Mouse (Mus musculus) Patski (cell line): ENCODE data around the gene Bpnt1. TPM values are rescaled to one million over a fixed set of nuclear protein-coding genes. Genes with fewer than 3 reads are reported as not detected.

Experiments used
- ATAC-seq: fragments of 100-300 bp; one replicate; pipeline ENCODE4 v1.8.0; 2021
- CTCF ChIA-PET: fragments of 350-600 bp; sonication (Branson Sonifier 250); formaldehyde crosslinking; loops from one replicate; lab custom pipeline; 2022; ENCODE audit warnings: inconsistent platforms; lab: Charles Lee
- POLR2A ChIA-PET: fragments of 350-600 bp; sonication (Branson Sonifier 250); formaldehyde crosslinking; loops from one replicate; lab custom pipeline; 2022; ENCODE audit warnings: antibody characterized with exemption, inconsistent platforms; lab: Charles Lee
- DNase-seq: peaks from one replicate; pipeline ENCODE4 v3.0.0-alpha.2; 2011; ENCODE audit warnings: low read depth, low spot score
- H3K27me3 ChIP-seq: fragments of 371-371 bp; one replicate; pipeline ENCODE4 v1.5.1; 2021
- CTCF ChIP-seq: fragments of 100-300 bp; IDR thresholded peaks from one replicate; pipeline ENCODE4 v1.5.1; 2021
- in situ Hi-C: fragments of 300-500 bp; cut with MboI; formaldehyde crosslinking; loops from 3 replicates; pipeline ENCODE4 v1.11.1; 2018; ENCODE audit warnings: low pct_unique_long_range_greater_than_20kb, mixed read lengths
- polyA plus RNA-seq: library from polyadenylated mRNA; unstranded; gene quantifications from one replicate; pipeline ENCODE4 v1.2.3, GENCODE M21; 2021

Gene Bpnt1
- polyA plus RNA-seq, 1 experiment from 2014 or later = 72.8 TPM

DNA sequence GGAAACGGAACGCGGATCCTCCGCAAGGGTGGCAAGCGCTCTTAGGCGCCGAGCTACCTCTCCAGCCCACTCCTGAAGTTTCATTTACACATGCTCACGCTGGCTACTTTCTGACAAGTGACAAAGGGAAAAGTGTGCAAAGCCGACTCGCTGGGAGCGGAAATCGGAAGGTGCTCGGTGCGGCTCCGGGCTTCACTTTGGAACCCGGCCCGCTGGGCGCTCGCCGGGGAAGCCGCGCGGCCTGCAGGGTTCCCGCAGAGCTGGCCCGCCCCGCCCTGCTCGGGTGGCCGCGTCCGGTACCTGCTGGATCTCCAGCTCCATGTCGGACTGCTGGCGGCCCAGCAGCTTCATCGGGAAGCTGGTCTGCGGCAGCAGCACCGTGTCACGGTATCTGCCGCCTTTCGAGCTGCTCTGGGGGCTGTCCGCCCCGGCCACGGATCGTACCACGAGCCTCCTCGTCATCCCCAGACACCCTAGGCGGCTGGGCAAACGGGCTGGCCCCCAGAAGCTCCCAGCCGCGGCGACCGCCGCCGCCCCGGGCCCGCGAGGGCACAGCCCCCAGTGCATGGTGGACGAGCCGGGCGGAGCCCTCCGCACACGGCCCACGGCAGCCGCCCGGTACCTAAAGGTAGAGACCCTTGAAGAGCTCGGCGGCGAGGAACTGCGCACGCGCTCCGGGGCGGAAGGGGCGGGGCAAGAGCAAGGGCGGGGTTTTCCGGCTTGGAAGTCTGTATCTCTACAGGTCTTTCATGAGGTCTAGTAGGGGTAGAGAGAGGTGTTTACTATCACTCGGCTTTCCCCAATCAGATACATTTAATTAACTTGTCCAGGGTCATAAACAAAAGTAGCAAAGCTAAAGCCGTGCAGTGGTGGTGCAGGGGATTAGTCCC lies 3.0 kb upstream of the Bpnt1 start, which contains the start of gene Iars2:
TSS of gene Iars2 (minus strand) at position 676 of the 890 bp plus-strand sequence.
- in situ Hi-C loops = no loop called here
- ATAC-seq (peak; percentile 61), DNase-seq (no peak)
- ChIA-PET POLR2A (interaction anchor here (1.1 to 1.3 kb wide), 2 partner anchors 16 to 22 kb away, joined by 3 read pairs; no protein-coding TSS in a partner anchor), CTCF (interaction anchor here (0.9 to 1.4 kb wide), 2 partner anchors 13 to 14 kb away, joined by 3 read pairs; no protein-coding TSS in a partner anchor)
- H3K27me3 ChIP-seq = no peaks in the 10 kb centered on the region
- no peak for TF ChIP-seq CTCF

DNA sequence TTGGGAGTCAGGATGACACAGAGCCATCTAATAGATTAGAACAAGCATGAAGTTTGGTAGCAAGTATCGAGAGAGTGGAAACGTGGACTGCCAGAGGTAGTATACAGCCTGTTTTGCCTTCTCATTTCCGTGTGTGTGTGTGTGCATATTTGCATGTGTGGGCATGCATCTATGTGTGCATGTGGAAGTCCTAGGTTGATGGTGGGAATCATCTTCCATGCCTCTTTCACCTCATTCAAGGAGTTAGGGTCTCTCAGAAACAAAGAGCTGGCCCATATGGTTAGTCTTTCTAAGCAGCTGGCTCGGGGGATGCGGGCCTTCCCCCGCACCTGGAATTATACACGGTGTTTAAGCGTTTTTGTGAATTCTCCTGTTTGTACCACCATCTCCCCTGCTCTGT lies 2.1 kb upstream of the Bpnt1 start:
- POLR2A ChIA-PET = interaction anchor here (1.1 kb wide), 1 partner anchor 21 kb away, joined by 3 read pairs; no protein-coding TSS in a partner anchor
- TF ChIP-seq CTCF = no peak
- no peak for DNase-seq
- no peaks in the 10 kb centered on the region for H3K27me3 ChIP-seq
- ATAC-seq = no peak
- in situ Hi-C loops = no loop called here
- CTCF ChIA-PET = interaction anchor here (0.7 to 1.4 kb wide), 2 partner anchors 13 to 38 kb away, joined by 3 read pairs; no protein-coding TSS in a partner anchor

DNA sequence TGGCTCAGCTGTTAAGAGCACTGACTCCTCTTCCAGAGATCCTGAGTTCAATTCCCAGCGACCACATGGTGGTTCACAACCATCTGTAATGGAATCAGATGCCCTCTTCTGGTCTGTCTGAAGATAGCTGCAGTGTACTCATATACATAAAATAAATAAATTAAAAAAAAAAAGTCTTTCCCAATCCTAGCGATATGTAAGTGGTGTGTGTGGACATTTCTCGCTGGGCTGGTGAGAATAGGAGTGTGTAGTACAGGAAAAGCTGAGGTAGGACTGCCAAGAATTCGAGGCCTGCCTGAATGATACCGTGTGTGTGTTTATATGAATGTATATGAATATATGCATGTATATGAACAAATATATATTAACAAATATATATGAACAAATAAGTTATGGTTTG lies 585 bp upstream of the Bpnt1 start:
- ATAC-seq = no peak
- no peak for TF ChIP-seq CTCF
- in situ Hi-C loops = no loop called here
- CTCF ChIA-PET = interaction anchor here (1.5 kb wide), 1 partner anchor 15 kb away, joined by 6 read pairs; no protein-coding TSS in a partner anchor
- no peaks in the 10 kb centered on the region for H3K27me3 ChIP-seq
- no peak for DNase-seq
- POLR2A ChIA-PET = interaction anchor here (0.5 kb wide), 1 partner anchor 72 kb away, joined by 4 read pairs; no protein-coding TSS in a partner anchor

DNA sequence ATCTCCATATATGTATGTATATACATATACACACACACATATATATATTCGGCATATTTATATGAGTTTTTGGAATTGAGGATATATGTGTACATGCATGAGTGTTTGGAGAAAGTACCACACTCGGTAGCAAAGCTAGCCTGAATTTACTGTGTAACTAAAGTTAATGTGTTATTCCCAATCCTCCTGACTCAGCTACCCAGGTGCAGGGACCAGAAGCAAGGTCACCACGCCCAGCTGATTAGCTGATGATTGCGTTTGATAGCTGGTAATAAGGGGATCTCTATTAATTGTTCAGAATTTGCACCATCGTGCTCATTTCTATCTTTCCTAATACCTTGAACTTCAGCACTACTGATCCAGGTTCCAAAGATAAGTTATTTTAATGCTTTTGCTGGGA lies 1.7 kb downstream of the Bpnt1 start:
- ChIA-PET CTCF (interaction anchor here (1.1 kb wide), 1 partner anchor 19 kb away, joined by 3 read pairs; no protein-coding TSS in a partner anchor), POLR2A (no interaction called here)
- no peak for TF ChIP-seq CTCF
- ATAC-seq (no peak), DNase-seq (no peak)
- in situ Hi-C loops = no loop called here
- H3K27me3 ChIP-seq = no peaks in the 10 kb centered on the region

DNA sequence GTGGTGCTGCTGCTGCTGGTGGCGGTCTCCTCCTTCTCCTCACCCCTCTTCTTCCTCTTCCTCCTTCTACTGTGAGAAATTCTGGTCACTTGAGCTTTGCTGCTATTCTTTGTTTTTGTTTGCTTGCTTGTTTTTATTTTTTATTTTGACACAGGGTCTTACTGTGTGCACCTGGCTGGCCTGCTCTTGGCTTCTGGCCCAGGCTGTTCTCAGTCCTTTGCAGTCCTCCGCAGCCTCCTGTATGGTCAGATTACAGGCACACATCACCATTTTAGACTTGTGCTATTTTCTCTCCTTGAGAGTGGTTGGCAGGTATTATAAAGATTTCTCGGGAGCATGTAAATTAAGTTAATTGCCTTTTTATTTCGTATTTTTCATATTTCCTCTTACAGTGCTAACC lies 2.2 kb downstream of the Bpnt1 start:
- ChIA-PET CTCF (interaction anchor here (1.1 kb wide), 1 partner anchor 18 kb away, joined by 3 read pairs; no protein-coding TSS in a partner anchor), POLR2A (no interaction called here)
- no peak for TF ChIP-seq CTCF
- DNase-seq (no peak), ATAC-seq (no peak)
- no peaks in the 10 kb centered on the region for H3K27me3 ChIP-seq
- in situ Hi-C loops = no loop called here

DNA sequence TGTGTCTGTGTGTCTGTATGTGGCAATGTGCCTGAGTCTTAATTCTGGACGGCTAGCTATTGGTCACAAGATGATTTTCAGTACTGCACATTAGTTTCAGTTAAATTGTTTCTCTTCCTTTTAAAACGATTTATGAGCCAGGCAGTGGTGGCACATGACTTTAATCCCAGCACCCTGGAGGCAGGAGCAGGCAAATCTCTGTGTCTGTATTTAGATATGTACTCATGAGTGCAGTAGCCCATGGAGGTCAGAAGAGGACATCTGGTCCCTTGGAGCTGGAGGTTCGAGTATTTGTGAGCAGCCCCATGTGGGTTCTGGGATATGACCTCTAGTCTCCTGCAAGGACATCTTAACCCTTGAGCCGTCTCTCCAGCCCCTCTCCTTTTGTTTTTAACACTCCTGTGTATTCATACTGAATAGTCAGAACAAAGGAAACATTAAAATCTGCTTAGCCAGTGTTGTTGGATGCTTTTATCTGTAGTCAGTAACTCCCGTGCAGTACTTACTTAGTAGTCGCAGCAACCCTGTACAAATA lies 3.3 kb downstream of the Bpnt1 start:
- CTCF ChIA-PET = interaction anchor here (0.8 kb wide), 1 partner anchor 17 kb away, joined by 3 read pairs; no protein-coding TSS in a partner anchor
- DNase-seq (no peak), ATAC-seq (no peak)
- in situ Hi-C loops = no loop called here
- H3K27me3 ChIP-seq = no peaks in the 10 kb centered on the region
- TF ChIP-seq CTCF = no peak
- POLR2A ChIA-PET = interaction anchor here (0.6 kb wide), 1 partner anchor 146 kb away, joined by 3 read pairs; no protein-coding TSS in a partner anchor

DNA sequence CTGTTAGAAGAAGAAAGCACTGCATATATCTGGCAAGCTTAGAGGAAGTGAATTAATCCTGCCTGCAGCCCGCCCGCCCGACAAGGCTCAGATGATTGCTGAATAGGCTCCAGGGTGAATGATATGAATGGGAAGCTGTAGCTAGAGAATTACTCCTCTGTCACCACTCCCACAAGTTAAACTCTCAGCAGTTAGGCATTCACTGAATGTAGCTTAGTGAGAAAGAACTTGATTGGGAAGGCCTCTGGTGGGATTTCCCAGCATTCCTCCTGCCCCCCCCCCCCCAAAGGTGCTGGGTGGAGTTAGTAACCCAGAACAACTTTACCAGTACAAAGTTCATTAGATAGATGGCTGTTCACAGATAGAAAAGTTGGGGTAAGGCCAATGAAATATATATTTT lies 4.6 kb downstream of the Bpnt1 start:
- in situ Hi-C loops = no loop called here
- DNase-seq (no peak), ATAC-seq (no peak)
- ChIA-PET CTCF (no interaction called here), POLR2A (no interaction called here)
- no peak for TF ChIP-seq CTCF
- no peaks in the 10 kb centered on the region for H3K27me3 ChIP-seq

DNA sequence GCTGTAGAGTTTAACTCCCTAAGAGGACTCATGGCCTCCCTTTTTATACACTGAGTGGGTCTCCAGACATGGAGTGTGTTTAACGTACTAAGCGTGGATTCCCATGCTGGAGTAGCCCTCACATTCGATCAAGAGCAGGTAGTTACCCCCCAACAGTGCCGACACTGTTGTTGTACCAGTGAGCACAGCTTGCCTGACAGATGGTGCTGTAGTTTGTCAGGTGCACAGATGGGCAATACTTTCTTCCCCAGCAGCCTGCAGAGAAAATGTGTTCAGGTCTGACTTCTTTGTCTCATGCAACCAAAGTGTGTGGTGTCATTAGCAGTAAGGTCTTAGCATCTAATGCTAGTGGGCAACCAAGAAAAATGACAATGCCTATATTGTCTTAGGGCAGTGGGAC lies 10.5 kb downstream of the Bpnt1 start:
- POLR2A ChIA-PET = interaction anchor here (1.0 to 1.1 kb wide), 2 partner anchors 9 to 20 kb away, joined by 3 to 5 read pairs; no protein-coding TSS in a partner anchor
- CTCF ChIA-PET = interaction anchor here (1.8 kb wide), 1 partner anchor 10 kb away, joined by 5 read pairs; no protein-coding TSS in a partner anchor
- DNase-seq = no peak
- in situ Hi-C loops = no loop called here
- H3K27me3 ChIP-seq = no peaks in the 10 kb centered on the region
- no peak for ATAC-seq
- TF ChIP-seq CTCF = no peak

DNA sequence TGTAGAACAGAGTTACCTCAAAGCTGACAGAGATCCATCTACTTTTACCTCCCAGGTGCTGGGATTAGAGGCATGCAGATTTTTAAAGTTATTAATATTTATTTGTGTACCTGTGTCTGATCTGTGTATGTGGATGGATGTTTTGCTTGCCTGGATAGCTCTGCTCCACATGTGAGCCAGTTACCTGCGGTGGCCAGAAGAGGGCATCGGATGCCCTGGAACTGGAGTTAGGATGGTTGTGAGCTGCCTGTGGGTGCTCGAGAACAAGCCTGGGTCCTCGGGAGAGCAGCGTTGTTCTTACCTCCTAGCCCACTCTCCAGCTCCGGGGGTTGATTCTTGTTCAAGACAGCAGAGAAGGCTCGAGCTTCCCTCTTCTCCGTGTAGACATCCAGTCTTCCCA lies 11.5 kb downstream of the Bpnt1 start:
- ChIA-PET POLR2A (no interaction called here), CTCF (interaction anchor here (1.8 kb wide), 1 partner anchor 9 kb away, joined by 5 read pairs; no protein-coding TSS in a partner anchor)
- in situ Hi-C loops = no loop called here
- DNase-seq = no peak
- no peaks in the 10 kb centered on the region for H3K27me3 ChIP-seq
- TF ChIP-seq CTCF = no peak
- no peak for ATAC-seq

DNA sequence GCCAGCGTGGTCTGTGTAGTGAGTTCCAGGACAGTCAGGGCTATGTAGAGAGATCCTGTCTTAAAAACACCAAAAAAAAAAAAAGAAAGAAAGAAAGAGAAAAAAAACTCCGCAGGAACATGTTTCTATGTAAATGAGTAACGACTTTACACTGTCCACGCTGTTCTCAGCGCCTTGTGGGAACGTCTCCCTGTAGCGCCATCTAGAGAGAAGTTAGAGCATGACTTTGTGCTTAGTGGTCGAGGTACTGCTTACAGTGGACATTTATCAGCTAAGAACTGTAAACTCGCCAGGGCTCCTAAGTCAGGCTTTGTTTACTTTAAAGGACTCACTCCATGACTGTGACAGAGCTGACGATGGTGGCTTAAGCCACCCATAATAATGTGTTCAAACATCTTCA lies 14.2 kb downstream of the Bpnt1 start:
- in situ Hi-C loops = no loop called here

More for the DNA sequence above, 14.2 kb downstream of the Bpnt1 start:
- ChIA-PET POLR2A (no interaction called here), CTCF (interaction anchor here (0.8 to 1.1 kb wide), 2 partner anchors 8 to 14 kb away, joined by 3 to 6 read pairs; partner anchors contain the start of gene Bpnt1)
- no peaks in the 10 kb centered on the region for H3K27me3 ChIP-seq
- no peak for TF ChIP-seq CTCF
- no peak for DNase-seq
- ATAC-seq = no peak
